Mouse (Mus musculus): Measurements from ENCODE around the gene Rnaseh2c.

DNA sequence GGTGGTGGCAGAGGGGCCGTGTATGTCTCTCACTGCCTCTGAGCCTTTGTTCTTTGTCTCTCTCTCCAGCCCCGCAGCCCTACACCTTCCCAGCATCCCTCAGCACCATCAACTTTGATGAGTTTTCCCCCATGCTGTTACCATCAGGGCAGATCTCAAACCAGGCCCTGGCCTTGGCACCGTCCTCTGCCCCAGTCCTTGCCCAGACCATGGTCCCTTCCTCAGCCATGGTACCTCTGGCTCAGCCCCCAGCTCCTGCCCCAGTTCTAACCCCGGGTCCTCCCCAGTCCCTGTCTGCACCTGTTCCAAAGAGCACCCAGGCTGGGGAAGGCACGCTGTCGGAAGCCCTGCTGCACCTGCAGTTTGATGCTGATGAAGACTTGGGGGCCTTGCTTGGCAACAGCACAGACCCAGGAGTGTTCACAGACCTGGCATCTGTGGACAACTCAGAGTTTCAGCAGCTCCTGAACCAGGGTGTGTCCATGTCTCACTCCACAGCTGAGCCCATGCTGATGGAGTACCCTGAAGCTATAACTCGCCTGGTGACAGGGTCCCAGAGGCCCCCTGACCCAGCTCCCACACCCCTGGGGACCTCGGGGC is 45.2 kb downstream of the Rnaseh2c start:
- TF ChIP-seq CTCF (IDR thresholded peaks at IDR 0.05; ENCODE audit: borderline replicate concordance, extremely low read depth, insufficient read depth, insufficient read length) = no peak
- TF ChIP-seq POLR2A (IDR thresholded peaks at IDR 0.05; ENCODE audit: borderline replicate concordance, extremely low read depth, insufficient read depth, insufficient read length, poor library complexity, severe bottlenecking) = no peak

Data from brain, embryonic 14.5 days (tissue).